Mouse (Mus musculus): Measurements from ENCODE around the gene Unc93a. TPM values are rescaled to one million over a fixed set of nuclear protein-coding genes. Genes with fewer than 3 reads are reported as not detected.
"Not testable (repeated sequence)": the region's sequence is repeated elsewhere in the genome, so short reads cannot be mapped to it uniquely, and the experiment has no call there.

Gene Unc93a
- not detected in 2 replicates for polyA plus RNA-seq (2012; ENCODE audit: insufficient read depth, insufficient read length, missing spikeins)

- not testable (repeated sequence) for H3K4me3 ChIP-seq (ENCODE audit: insufficient read depth, low read length); H3K4me1 ChIP-seq (ENCODE audit: control insufficient read depth, insufficient read depth, low read length)
These were observed at the start of gene Unc93a for GRCm38 (mm10) chr17:13131710-13132109. Gene Unc93a, minus strand, starts transcription at chr17:13131810.

GRCm38 (mm10) chr17:13180491-13180890 is 48.9 kb upstream of the Unc93a start:
- not testable (repeated sequence) for H3K27ac ChIP-seq (ENCODE audit: insufficient read depth, low read depth, low read length); H3K4me3 ChIP-seq (ENCODE audit: insufficient read depth, low read length); H3K4me1 ChIP-seq (ENCODE audit: control insufficient read depth, insufficient read depth, low read length)

More at GRCm38 (mm10) chr17:13131710-13132109, at the start of gene Unc93a:
- not testable (repeated sequence) for H3K27ac ChIP-seq (ENCODE audit: insufficient read depth, low read depth, low read length)

- not testable (repeated sequence) for H3K4me3 ChIP-seq (ENCODE audit: insufficient read depth, low read length)
These were observed 47.4 kb upstream of the Unc93a start for GRCm38 (mm10) chr17:13179021-13179420.

GRCm38 (mm10) chr17:13177796-13178195 is 46.2 kb upstream of the Unc93a start:
- H3K4me1 ChIP-seq (ENCODE audit: control insufficient read depth, insufficient read depth, low read length); H3K4me3 ChIP-seq (ENCODE audit: insufficient read depth, low read length); H3K27ac ChIP-seq (ENCODE audit: insufficient read depth, low read depth, low read length): not testable (repeated sequence)

More at GRCm38 (mm10) chr17:13179021-13179420, 47.4 kb upstream of the Unc93a start:
- not testable (repeated sequence) for H3K4me1 ChIP-seq (ENCODE audit: control insufficient read depth, insufficient read depth, low read length); H3K27ac ChIP-seq (ENCODE audit: insufficient read depth, low read depth, low read length)

GRCm38 (mm10) chr17:13175609-13176008 is 44.0 kb upstream of the Unc93a start:
- H3K4me1 ChIP-seq (ENCODE audit: control insufficient read depth, insufficient read depth, low read length); H3K27ac ChIP-seq (ENCODE audit: insufficient read depth, low read depth, low read length); H3K4me3 ChIP-seq (ENCODE audit: insufficient read depth, low read length): not testable (repeated sequence)

GRCm38 (mm10) chr17:13174029-13174428 is 42.4 kb upstream of the Unc93a start:
- H3K4me3 ChIP-seq (ENCODE audit: insufficient read depth, low read length); H3K27ac ChIP-seq (ENCODE audit: insufficient read depth, low read depth, low read length); H3K4me1 ChIP-seq (ENCODE audit: control insufficient read depth, insufficient read depth, low read length): not testable (repeated sequence)

GRCm38 (mm10) chr17:13173578-13173977 is 42.0 kb upstream of the Unc93a start:
- H3K4me3 ChIP-seq (ENCODE audit: insufficient read depth, low read length); H3K4me1 ChIP-seq (ENCODE audit: control insufficient read depth, insufficient read depth, low read length); H3K27ac ChIP-seq (ENCODE audit: insufficient read depth, low read depth, low read length): not testable (repeated sequence)

GRCm38 (mm10) chr17:13146128-13146527 is 14.5 kb upstream of the Unc93a start:
- not testable (repeated sequence) for H3K4me3 ChIP-seq (ENCODE audit: insufficient read depth, low read length); H3K4me1 ChIP-seq (ENCODE audit: control insufficient read depth, insufficient read depth, low read length); H3K27ac ChIP-seq (ENCODE audit: insufficient read depth, low read depth, low read length)

GRCm38 (mm10) chr17:13144580-13145215 is 13.1 kb upstream of the Unc93a start:
- not testable (repeated sequence) for H3K27ac ChIP-seq (ENCODE audit: insufficient read depth, low read depth, low read length); H3K4me3 ChIP-seq (ENCODE audit: insufficient read depth, low read length); H3K4me1 ChIP-seq (ENCODE audit: control insufficient read depth, insufficient read depth, low read length)

GRCm38 (mm10) chr17:13142665-13143064 is 11.1 kb upstream of the Unc93a start:
- H3K4me3 ChIP-seq (ENCODE audit: insufficient read depth, low read length); H3K4me1 ChIP-seq (ENCODE audit: control insufficient read depth, insufficient read depth, low read length); H3K27ac ChIP-seq (ENCODE audit: insufficient read depth, low read depth, low read length): not testable (repeated sequence)

- H3K27ac ChIP-seq (ENCODE audit: insufficient read depth, low read depth, low read length); H3K4me1 ChIP-seq (ENCODE audit: control insufficient read depth, insufficient read depth, low read length); H3K4me3 ChIP-seq (ENCODE audit: insufficient read depth, low read length): not testable (repeated sequence)
These were observed 3.7 kb upstream of the Unc93a start for GRCm38 (mm10) chr17:13135356-13135755.

GRCm38 (mm10) chr17:13132352-13132751 is 742 bp upstream of the Unc93a start:
- H3K4me1 ChIP-seq (ENCODE audit: control insufficient read depth, insufficient read depth, low read length); H3K27ac ChIP-seq (ENCODE audit: insufficient read depth, low read depth, low read length); H3K4me3 ChIP-seq (ENCODE audit: insufficient read depth, low read length): not testable (repeated sequence)

- not testable (repeated sequence) for H3K4me3 ChIP-seq (ENCODE audit: insufficient read depth, low read length); H3K4me1 ChIP-seq (ENCODE audit: control insufficient read depth, insufficient read depth, low read length); H3K27ac ChIP-seq (ENCODE audit: insufficient read depth, low read depth, low read length)
These were observed 1.7 kb downstream of the Unc93a start for GRCm38 (mm10) chr17:13129737-13130465.

- not testable (repeated sequence) for H3K4me3 ChIP-seq (ENCODE audit: insufficient read depth, low read length); H3K27ac ChIP-seq (ENCODE audit: insufficient read depth, low read depth, low read length); H3K4me1 ChIP-seq (ENCODE audit: control insufficient read depth, insufficient read depth, low read length)
These were observed 2.3 kb downstream of the Unc93a start for GRCm38 (mm10) chr17:13129324-13129723.

GRCm38 (mm10) chr17:13124241-13124640 is 7.4 kb downstream of the Unc93a start:
- not testable (repeated sequence) for H3K4me1 ChIP-seq (ENCODE audit: control insufficient read depth, insufficient read depth, low read length); H3K4me3 ChIP-seq (ENCODE audit: insufficient read depth, low read length); H3K27ac ChIP-seq (ENCODE audit: insufficient read depth, low read depth, low read length)
